Mouse (Mus musculus): ENCODE results near the gene Fbxl18. TPM values are rescaled to one million over a fixed set of nuclear protein-coding genes. Genes with fewer than 3 reads are reported as not detected.
A peak's percentile ranks its signal among the peaks of the same experiment; 100 is the strongest.

Gene Fbxl18
- polyA plus RNA-seq, 1 experiment from 2014 or later: 5.9 TPM

DNA sequence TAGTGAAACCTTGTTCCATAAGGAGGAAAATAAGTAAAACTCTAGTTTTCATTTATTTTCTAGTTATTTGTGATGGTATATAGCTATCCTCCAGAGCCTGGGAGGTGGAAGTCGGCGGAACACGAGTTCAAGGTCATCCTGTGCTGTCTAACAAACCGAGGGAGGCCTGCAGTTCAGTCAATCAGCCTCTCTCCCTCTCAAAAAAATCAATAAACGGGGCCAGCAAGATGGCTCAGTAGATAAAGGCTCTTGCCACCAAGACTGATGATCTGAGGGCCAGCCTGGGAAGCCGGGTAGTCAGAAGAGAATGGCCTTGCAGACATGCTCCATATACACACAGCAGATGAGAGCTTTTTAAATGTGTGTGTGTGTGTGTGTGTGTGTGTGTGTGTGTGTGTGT is 71.1 kb downstream of the Fbxl18 start:
- no peak for DNase-seq (ENCODE audit: low spot score)

DNA sequence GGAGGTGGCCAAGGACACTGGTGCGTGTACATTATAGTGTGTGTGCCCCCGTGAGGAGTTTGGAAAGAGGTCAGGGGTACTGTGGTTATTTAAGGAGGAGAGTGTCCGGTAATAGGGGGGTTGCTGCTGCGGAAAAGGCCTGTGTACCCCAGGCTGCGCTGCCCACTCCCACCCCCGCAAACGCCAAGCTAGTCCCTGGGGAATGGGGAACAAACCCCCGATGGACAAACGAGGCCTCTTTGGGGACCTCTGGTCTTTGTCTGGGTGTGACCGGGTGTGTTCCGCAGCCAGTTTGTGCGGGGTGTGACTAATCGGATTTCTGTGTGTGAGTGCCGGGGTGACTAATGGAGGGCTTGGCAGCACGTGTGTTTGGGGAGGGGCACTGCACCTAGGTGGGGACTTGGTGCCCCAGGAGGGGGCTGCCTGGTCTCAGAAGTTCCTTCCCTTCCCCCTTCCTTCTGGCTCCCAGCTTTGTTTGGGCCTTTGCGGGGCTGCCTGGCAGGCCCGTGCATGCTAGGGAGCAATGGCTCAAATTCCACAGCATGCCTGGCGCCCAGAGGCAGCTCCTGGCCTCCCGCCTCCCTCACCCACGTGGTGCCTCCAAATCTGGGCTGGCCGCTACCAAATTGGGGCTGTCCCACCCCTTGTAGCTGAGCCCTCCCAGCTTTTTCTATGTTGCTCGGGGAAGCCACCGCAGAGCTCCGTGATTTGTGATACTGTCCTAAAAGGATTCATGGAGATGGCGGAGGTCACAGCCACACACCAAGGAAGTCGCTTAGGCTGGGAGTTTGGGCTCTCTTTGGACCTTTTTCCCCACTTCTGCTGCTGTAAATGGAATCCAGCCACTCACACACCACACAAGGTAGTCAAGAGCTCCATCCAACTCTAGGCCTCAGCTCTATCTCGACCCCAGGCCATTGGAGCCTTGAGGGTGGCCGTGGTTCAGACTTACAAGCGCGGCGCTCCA is 71.8 kb downstream of the Fbxl18 start:
- no peak for DNase-seq (ENCODE audit: low spot score)

DNA sequence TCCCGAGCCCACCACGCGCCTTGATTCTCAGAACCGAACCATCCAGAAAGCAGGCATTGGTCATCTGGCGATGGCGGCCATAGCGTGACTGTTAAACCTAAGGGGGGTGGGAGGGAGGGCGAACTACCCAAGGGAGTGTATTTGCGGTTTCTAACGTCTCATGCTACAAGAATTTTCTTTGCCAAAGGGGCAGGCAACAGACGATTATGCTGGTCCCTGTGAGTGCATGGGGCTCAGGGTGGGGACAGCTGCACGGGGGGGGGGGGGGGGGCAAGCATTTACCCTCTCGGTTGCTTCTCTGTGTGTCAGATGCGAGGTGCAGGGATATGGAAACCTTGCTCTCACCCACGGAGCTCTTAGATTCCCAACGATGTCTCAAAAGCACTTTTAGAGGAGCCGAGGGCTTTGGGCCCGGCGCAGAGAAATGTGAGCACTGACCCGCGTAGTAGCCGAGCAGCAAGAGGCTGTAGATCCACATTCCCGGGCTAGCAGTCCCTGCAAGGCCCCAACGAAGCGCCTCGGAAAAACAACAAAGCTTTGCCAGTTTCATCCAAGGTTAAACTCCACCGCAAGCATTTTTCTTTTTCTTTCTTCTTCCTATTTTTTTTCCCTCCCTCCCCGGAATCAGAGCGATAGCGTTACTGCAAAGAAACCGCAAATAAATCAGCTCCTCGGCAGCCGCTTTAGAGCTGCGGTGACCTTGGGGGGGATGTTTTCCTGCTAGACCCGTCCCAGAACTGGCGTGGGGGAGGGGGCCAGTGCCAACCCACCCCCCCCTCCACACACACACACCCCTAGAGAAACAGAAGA is 72.7 kb downstream of the Fbxl18 start:
- no peak for DNase-seq (ENCODE audit: low spot score)

DNA sequence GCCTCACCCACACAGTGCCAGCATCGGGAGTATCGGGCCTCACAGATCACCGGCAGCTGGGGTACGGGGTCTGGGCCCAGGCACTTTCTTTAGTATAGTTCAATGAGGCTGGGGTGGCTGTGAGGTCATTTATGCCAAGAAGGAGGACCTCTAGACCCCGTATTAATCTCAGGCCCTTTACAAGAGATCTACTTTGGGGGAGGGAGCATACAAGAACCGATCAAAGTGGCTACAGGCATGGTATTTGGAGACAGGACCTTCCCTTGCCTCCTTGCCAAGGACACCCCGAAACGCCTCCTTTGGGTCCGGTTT is 73.3 kb downstream of the Fbxl18 start:
- DNase-seq (ENCODE audit: low spot score): no peak

DNA sequence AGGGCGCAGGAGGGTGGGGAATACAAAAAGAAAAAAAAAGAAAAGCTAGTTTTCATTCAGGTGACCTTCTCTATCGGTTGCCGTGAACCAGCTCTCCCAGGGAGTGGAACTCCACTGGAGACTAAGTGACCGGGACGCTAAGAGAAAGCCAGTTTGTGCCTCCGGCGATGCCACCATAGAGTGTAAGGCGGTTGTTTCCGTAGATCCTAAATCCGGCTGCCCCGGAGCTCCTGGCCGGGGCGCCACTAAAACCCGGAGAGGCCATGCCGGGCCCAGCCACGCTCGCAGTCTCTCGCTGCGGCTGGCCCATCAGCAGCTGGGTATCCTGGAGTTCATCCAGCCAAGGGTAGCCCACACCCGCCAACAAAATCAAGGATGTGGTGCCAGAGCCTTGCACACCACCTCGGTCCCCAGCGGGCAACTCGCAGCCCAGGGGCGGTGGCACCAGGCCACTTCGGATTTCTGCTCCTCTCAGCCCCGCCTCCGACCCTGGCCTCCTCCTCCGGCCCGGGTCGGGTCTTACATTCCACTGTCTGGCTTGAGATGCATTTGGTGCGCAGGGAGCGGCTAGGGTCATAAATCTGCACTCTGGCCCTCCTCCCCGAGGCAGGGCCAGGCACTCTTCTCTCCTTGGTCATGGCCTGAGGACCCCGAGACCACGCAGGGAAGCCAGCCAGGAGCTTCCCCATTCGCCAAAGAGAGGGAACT is 73.8 kb downstream of the Fbxl18 start:
- DNase-seq (ENCODE audit: low spot score): peak; percentile 29

DNA sequence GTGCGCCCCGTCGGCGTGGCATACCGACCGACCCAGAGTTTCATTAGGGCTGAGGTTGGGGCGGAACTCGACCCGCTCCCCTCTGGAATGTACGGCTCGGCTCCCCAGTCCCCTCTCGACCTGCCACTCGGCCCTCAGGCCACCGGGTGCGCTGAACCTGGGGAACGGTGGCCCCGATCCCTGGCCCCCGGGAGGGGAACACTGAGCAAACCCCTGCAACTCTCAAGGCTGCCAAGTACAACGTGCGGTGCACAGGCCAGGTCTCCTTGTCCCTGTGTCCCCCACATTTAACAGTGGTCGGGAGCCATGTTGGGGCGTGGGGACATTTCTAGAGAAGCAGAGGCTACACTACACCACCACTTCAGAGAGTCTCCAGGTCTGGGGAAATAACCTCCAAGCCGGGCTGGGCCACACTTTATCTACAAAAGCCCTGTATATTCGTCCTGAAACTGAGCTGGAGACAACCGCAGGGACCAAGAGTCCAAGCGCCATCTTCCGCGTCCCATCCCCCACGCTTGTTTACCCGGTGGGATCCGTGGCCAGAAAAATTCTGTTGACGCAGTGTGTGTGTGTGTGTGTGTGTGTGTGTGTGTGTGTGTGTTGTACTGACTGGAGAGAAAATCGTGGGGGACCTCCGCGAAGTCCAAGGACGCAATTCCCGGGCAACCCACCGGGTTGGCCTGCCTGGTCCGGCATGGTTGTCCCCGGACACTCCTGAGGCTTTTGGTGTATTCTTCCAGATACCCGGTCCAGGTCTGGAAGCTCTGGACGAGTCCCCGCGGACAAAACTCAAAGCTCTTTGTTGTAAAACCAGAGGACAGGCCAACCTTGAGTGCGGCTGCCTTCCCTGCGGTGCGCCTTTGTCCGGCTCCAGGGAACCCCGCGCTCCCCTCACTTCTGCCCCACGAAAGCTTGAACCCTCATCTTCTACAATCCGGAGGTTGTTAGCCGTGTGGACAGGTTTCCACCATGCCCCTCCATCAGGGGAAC is 74.7 kb downstream of the Fbxl18 start:
- no peak for DNase-seq (ENCODE audit: low spot score)

DNA sequence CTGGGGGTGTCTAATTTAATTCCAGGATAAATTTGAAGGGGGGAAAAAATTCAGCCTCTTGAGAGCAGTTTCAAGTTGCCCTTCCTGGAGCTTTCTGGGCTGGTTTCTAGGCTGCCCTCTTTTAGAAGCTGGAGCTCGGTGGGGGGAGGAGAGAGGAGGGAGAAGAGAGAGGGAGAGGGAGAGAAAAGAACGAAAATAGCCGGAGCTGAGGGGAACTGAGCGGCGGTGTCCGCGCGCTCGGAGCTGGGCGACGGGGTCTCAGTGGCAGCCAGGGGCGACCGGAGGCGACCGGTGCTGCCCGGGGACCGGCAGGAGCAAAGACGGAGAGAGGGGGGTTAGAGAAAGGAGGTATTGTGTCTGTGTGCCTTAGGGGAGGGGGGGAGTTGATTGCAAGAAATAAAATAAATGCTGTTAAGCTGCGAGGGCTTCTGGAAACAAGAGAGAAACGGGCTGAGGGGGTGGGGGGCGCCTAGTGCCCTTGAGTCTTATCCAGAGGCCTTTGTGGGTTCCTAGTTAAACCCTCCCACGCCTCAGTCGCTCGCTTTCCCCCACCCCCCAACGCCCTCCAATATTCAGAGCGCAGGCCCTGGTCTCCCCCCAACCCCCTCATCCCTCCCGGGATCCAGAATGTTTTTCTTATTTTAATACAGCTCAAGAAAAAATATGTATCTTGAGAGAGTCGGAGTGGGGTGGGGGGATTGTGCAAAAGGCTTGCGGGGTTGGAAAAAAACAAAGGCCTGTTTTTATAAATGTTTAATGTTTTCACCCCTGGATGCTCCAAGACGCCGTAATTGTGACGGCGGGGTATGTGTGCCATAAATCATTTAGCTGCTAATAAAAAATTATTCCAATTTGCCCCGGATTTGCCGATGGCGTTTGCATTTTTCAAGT is 75.6 kb downstream of the Fbxl18 start:
- DNase-seq (ENCODE audit: low spot score): no peak

DNA sequence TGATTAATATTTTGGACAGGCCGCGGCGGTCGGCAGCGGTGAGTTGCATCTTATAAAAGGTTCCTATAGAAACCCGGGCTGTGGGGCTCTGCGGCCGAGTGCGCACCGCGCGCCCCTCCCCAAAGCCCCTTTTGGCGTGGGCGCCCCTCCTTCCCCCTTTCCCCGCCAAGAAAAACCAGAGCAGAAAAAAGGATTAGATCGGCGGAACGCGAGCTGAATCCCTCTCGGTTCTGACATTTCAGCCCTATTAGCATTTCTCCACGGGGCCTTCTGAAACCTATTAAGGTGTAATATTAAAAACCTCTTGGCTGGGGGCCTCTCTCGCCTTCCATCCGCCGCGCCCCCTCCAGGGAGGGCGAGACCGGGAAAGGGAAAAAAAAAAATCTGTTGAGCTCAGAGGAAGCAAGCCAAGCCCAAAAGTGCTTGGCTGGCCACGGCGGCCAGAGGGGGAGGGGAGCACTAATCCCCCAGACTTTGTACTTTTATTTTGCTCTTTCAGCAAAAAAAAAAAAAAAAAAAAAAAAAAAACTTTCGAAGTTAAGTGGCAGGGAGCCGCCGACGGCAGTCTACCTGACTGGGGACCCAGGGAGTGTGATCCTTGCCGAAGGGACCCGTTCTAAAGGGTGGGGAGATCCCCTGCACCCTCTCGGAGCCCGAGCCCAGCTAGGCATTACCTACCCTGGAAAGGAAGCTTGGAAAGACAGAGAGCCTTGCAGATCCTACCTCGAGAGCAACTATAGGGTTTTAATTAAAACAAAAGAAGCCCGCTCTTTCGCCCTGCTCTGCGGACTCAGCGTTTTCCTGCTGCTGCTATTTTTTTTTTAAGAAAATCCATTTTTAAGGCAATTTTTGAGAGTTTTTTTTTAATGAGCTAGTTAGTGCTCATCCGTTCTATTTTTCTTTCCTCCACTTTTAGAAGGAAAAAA is 76.5 kb downstream of the Fbxl18 start:
- DNase-seq (ENCODE audit: low spot score): no peak

DNA sequence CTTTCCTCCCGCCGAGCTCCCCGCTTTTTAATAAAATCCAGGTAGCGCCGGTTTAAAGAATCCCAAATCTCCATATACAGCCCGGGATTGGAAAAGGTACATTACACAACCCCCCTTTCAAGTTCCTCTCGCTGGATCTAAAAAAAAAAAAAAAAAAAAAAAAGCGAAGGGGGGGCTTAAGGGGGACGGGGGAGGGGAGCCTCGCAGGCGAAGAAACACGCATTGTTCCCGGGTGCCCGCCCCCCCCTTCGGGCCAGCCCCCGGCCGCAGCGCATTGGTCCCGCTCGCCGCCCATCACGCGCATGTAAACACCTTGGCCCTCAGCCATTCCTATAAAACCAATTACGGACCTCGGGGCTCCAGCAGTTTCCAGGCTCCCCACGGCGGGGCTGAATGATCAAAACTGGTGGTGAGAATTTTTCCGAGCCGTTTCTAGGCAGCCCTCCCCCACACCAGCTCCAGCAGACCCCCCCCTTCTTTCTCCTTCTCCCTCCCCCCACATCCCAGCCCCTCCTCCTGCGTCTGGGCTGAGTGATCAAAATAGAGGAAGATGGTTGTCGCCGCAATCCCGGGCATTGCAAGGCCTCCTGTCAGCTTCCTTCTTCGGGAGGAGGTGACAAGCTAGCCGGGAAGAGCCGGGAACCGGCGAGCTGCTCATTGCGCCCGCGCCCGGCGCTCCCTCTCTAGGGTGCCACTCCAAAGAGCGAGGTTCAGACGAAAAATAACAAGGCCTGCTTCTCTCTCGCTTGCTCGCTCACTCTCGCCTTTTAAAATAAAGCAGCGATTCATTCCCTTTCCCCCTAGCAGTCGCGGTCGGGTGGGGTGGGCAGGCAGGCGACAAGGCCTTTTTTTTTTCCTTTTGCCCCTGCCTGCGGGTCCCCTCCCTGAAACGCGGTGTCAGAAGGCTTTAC is 77.4 kb downstream of the Fbxl18 start, which contains the start of gene Tnrc18:
TSS of gene Tnrc18 (minus strand) at position 139 of the 911 bp plus-strand sequence.
- DNase-seq (ENCODE audit: low spot score): peak; percentile 66

Other genes starting within 250 kb of the Fbxl18 start
- gene Slc29a4, start 202.9 kb downstream of the Fbxl18 start, polyA plus RNA-seq (2015; fragmentation: Nextera tagmentation; extraction: Ambion mirVana): 0.44 and 0.59 TPM in 2 replicates
- gene Tnrc18, start 77.8 kb downstream of the Fbxl18 start, polyA plus RNA-seq (2015; fragmentation: Nextera tagmentation; extraction: Ambion mirVana): 6.9 and 9.6 TPM in 2 replicates
- gene Actb, start 11.3 kb upstream of the Fbxl18 start, polyA plus RNA-seq (2015; fragmentation: Nextera tagmentation; extraction: Ambion mirVana): 27,108 and 27,970 TPM in 2 replicates
- gene Fscn1, start 64.9 kb upstream of the Fbxl18 start, polyA plus RNA-seq (2015; fragmentation: Nextera tagmentation; extraction: Ambion mirVana): 33.5 and 37.0 TPM in 2 replicates
- gene Rnf216, start 217.6 kb upstream of the Fbxl18 start, polyA plus RNA-seq (2015; fragmentation: Nextera tagmentation; extraction: Ambion mirVana): 13.1 and 13.5 TPM in 2 replicates

All from thymus, postnatal 0 days (tissue).